Mouse (Mus musculus) neural tube, embryonic 11.5 days (tissue): ENCODE measurements around the gene Igsf23. TPM values are rescaled to one million over a fixed set of nuclear protein-coding genes. Genes with fewer than 3 reads are reported as not detected.
"Not testable (repeated sequence)": the region's sequence is repeated elsewhere in the genome, so short reads cannot be mapped to it uniquely, and the experiment has no call there.

Experiments
- ATAC-seq: fragments of 200-750 bp; cut with Nextera tagmentation; 2 replicates; pipeline ENCODE4 v1.8.0; 2017; ENCODE audit warnings: moderate number of reproducible peaks, mild to moderate bottlenecking, moderate TSS enrichment, moderate library complexity; ENCODE audit not compliant: insufficient read depth, low FRiP score, low TSS enrichment
- DNase-seq: peaks from one replicate; pipeline ENCODE4 v3.0.0-alpha.2; 2015; ENCODE audit warnings: low spot score
- H3K27ac ChIP-seq: fragments of 300-500 bp; sonication (generic); 2 replicates; pipeline ENCODE4 v1.5.1; 2014; ENCODE audit warnings: low read depth, mild to moderate bottlenecking, low read length
- H3K27me3 ChIP-seq: fragments of 300-500 bp; sonication (generic); 2 replicates; pipeline ENCODE4 v1.6.1; 2014; ENCODE audit warnings: mild to moderate bottlenecking, low read length, mixed read lengths; ENCODE audit not compliant: control insufficient read depth, insufficient read depth
- H3K36me3 ChIP-seq: fragments of 300-500 bp; sonication (generic); 2 replicates; pipeline ENCODE4 v1.6.1; 2014; ENCODE audit warnings: mild to moderate bottlenecking, low read length, moderate library complexity, mixed read lengths; ENCODE audit not compliant: control insufficient read depth, insufficient read depth
- H3K4me1 ChIP-seq: fragments of 300-500 bp; sonication (generic); 2 replicates; pipeline ENCODE4 v1.6.1; 2014; ENCODE audit warnings: low read length, mixed read lengths; ENCODE audit not compliant: control insufficient read depth, insufficient read depth
- H3K4me2 ChIP-seq: fragments of 300-500 bp; sonication (generic); 2 replicates; pipeline ENCODE4 v1.6.1; 2014; ENCODE audit warnings: low read depth, mild to moderate bottlenecking, moderate library complexity
- H3K4me3 ChIP-seq: fragments of 300-500 bp; sonication (generic); 2 replicates; pipeline ENCODE4 v1.5.1; 2014; ENCODE audit warnings: low read depth, low read length
- H3K9ac ChIP-seq: fragments of 300-500 bp; sonication (generic); 2 replicates; pipeline ENCODE4 v1.6.1; 2014; ENCODE audit warnings: mild to moderate bottlenecking, low read length
- H3K9me3 ChIP-seq: fragments of 300-500 bp; sonication (generic); 2 replicates; pipeline ENCODE4 v1.6.1; 2016; ENCODE audit warnings: low read length; ENCODE audit not compliant: control insufficient read depth
- WGBS: fragments of 180-500 bp; shearing (Covaris S2); extraction: QIAGEN DNeasy Blood & Tissue Kit; methylation state at CpG from one replicate; pipeline ENCODE4 v1.1.7; 2014; 5-methylcytosine and 5-hydroxymethylcytosine counted together
- polyA plus RNA-seq: library from polyadenylated mRNA; unstranded; fragments of >200 nt; fragmentation: Nextera tagmentation; extraction: Ambion mirVana; gene quantifications from 2 replicates; pipeline ENCODE4 v1.2.1, GENCODE M21; 2014

Gene Igsf23
- polyA plus RNA-seq = not detected in 2 replicates

- H3K27ac ChIP-seq = no peak within 1 kb of the TSS
- H3K4me1 ChIP-seq = no peaks in the 10 kb centered on the region
- H3K9me3 ChIP-seq = no peaks in the 10 kb centered on the region
- H3K9ac ChIP-seq = no peak within 1 kb of the TSS
- no peaks in the 10 kb centered on the region for H3K27me3 ChIP-seq
- DNase-seq (no peak), ATAC-seq (no peak)
- no peak within 1 kb of the TSS for H3K4me3 ChIP-seq
- no peak within 1 kb of the TSS for H3K4me2 ChIP-seq
- H3K36me3 ChIP-seq = no peaks in the 10 kb centered on the region
- WGBS = 56% methylated on average over 9 of the region's 9 CpGs
Measured at GRCm38 (mm10) chr7:19950589-19950988, at the start of gene Igsf23. Igsf23 (minus strand) TSS chr7:19950756.

- not testable (repeated sequence) for H3K4me1 ChIP-seq, H3K27me3 ChIP-seq, H3K4me3 ChIP-seq, H3K27ac ChIP-seq, ATAC-seq, H3K36me3 ChIP-seq, H3K9me3 ChIP-seq, DNase-seq, H3K4me2 ChIP-seq, H3K9ac ChIP-seq
- 74% methylated on average over 3 of the region's 3 CpGs for WGBS
Measured at GRCm38 (mm10) chr7:19996721-19997120, 46.2 kb upstream of the Igsf23 start.

GRCm38 (mm10) chr7:19991165-19991564, 40.6 kb upstream of the Igsf23 start, which contains the start of gene Nlrp9b:
Nlrp9b (plus strand) TSS chr7:19991465.
- H3K4me1 ChIP-seq, H3K27me3 ChIP-seq, H3K9ac ChIP-seq, H3K36me3 ChIP-seq, DNase-seq, H3K27ac ChIP-seq, H3K9me3 ChIP-seq, H3K4me3 ChIP-seq, H3K4me2 ChIP-seq, ATAC-seq: not testable (repeated sequence)
- 72% methylated on average over 8 of the region's 8 CpGs for WGBS

- Histone ChIP-seq H3K4me3 (no peak overlapping the region), H3K4me1 (no peaks in the 10 kb centered on the region), H3K9me3 (peaks cover 11% of the 10 kb centered on the region), H3K4me2 (no peak overlapping the region), H3K36me3 (no peaks in the 10 kb centered on the region), H3K27ac (no peak overlapping the region), H3K9ac (no peak overlapping the region), H3K27me3 (no peaks in the 10 kb centered on the region)
- WGBS = 89% methylated on average over 4 of the region's 4 CpGs
- ATAC-seq = no peak
- no peak for DNase-seq
Measured at GRCm38 (mm10) chr7:19971516-19971915, 21.0 kb upstream of the Igsf23 start.

- no peaks in the 10 kb centered on the region for H3K4me1 ChIP-seq
- 90% methylated on average over 8 of the region's 8 CpGs for WGBS
- H3K4me3 ChIP-seq = no peak overlapping the region
- DNase-seq (no peak), ATAC-seq (no peak)
- H3K9ac ChIP-seq = no peak overlapping the region
- peaks cover 11% of the 10 kb centered on the region for H3K9me3 ChIP-seq
- H3K36me3 ChIP-seq = no peaks in the 10 kb centered on the region
- H3K27me3 ChIP-seq = no peaks in the 10 kb centered on the region
- no peak overlapping the region for H3K27ac ChIP-seq
- no peak overlapping the region for H3K4me2 ChIP-seq
Measured at GRCm38 (mm10) chr7:19970196-19970595, 19.6 kb upstream of the Igsf23 start.

- Histone ChIP-seq H3K4me3 (no peak overlapping the region), H3K27ac (no peak overlapping the region), H3K4me1 (no peaks in the 10 kb centered on the region), H3K9ac (no peak overlapping the region), H3K9me3 (peaks cover 11% of the 10 kb centered on the region), H3K36me3 (no peaks in the 10 kb centered on the region), H3K27me3 (no peaks in the 10 kb centered on the region), H3K4me2 (no peak overlapping the region)
- 92% methylated on average over 4 of the region's 4 CpGs for WGBS
- ATAC-seq (no peak), DNase-seq (no peak)
Measured at GRCm38 (mm10) chr7:19969541-19970090, 19.1 kb upstream of the Igsf23 start.

GRCm38 (mm10) chr7:19969106-19969505, 18.6 kb upstream of the Igsf23 start:
- H3K4me2 ChIP-seq = no peak overlapping the region
- DNase-seq (no peak), ATAC-seq (no peak)
- no peaks in the 10 kb centered on the region for H3K4me1 ChIP-seq
- H3K9me3 ChIP-seq = peaks cover 11% of the 10 kb centered on the region
- no peaks in the 10 kb centered on the region for H3K36me3 ChIP-seq
- H3K9ac ChIP-seq = no peak overlapping the region
- no peak overlapping the region for H3K27ac ChIP-seq
- 80% methylated on average over 3 of the region's 3 CpGs for WGBS
- H3K27me3 ChIP-seq = no peaks in the 10 kb centered on the region
- no peak overlapping the region for H3K4me3 ChIP-seq

GRCm38 (mm10) chr7:19964985-19965579, 14.5 kb upstream of the Igsf23 start, which contains the start of gene Ceacam20:
Ceacam20 (plus strand) TSS chr7:19965412.
- Histone ChIP-seq H3K27me3 (no peaks in the 10 kb centered on the region), H3K4me3 (no peak within 1 kb of the TSS), H3K4me1 (no peaks in the 10 kb centered on the region), H3K27ac (no peak within 1 kb of the TSS), H3K36me3 (no peaks in the 10 kb centered on the region), H3K4me2 (no peak within 1 kb of the TSS), H3K9ac (no peak within 1 kb of the TSS), H3K9me3 (peaks cover 6% of the 10 kb centered on the region)
- DNase-seq (no peak), ATAC-seq (no peak)
- 79% methylated on average over 7 of the region's 7 CpGs for WGBS

- H3K4me2 ChIP-seq = no peak overlapping the region
- H3K27me3 ChIP-seq = no peaks in the 10 kb centered on the region
- ATAC-seq (no peak), DNase-seq (no peak)
- WGBS = 71% methylated on average over 1 of the region's 1 CpGs
- no peak overlapping the region for H3K27ac ChIP-seq
- no peak overlapping the region for H3K9ac ChIP-seq
- no peaks in the 10 kb centered on the region for H3K4me1 ChIP-seq
- no peaks in the 10 kb centered on the region for H3K9me3 ChIP-seq
- H3K36me3 ChIP-seq = no peaks in the 10 kb centered on the region
- no peak overlapping the region for H3K4me3 ChIP-seq
Measured at GRCm38 (mm10) chr7:19962423-19962822, 11.9 kb upstream of the Igsf23 start.
